Mouse (Mus musculus) left cerebral cortex, postnatal 25 days (tissue): ENCODE results near the gene Igf1r. TPM values are rescaled to one million over a fixed set of nuclear protein-coding genes. Genes with fewer than 3 reads are reported as not detected.
A peak's percentile ranks its signal among the peaks of the same experiment; 100 is the strongest.
"Not testable (repeated sequence)": the region's sequence is repeated elsewhere in the genome, so short reads cannot be mapped to it uniquely, and the experiment has no call there.

Source experiments
- DNase-seq, 2 experiments: peaks; one replicate each; pipeline ENCODE4 v3.0.0; 2022; ENCODE audit warnings: low spot score in 2 of 2, mixed read lengths in 1 of 2
- intact Hi-C: fragments of 180-260 bp; cut with DNase I; formaldehyde crosslinking; loops from one replicate; pipeline ENCODE4 v1.15.1; 2025
- total RNA-seq, 2 experiments: library from RNA; stranded (reverse); gene quantifications; 2 replicates each; pipeline ENCODE4 v1.2.3; 2021

The Igf1r gene
- total RNA-seq, 2 experiments from 2014 or later = 45.8 to 47.3 TPM

- DNase-seq = no peak
- intact Hi-C loops = no loop called here
Measured at GRCm38 (mm10) chr7:68271816-68272215, 319.2 kb downstream of the Igf1r start.

- intact Hi-C loops = no loop called here
- no peak for DNase-seq
Measured at GRCm38 (mm10) chr7:68272607-68273006, 320.0 kb downstream of the Igf1r start.

GRCm38 (mm10) chr7:68273515-68273914, 320.9 kb downstream of the Igf1r start, which contains the start of gene Fam169b:
Gene Fam169b (plus strand): TSS chr7:68273839.
- intact Hi-C loops = no loop called here
- DNase-seq = no peak

GRCm38 (mm10) chr7:68274218-68274617, 321.6 kb downstream of the Igf1r start:
- DNase-seq = no peak
- intact Hi-C loops = no loop called here

- intact Hi-C loops = no loop called here
- DNase-seq = no peak
Measured at GRCm38 (mm10) chr7:68274951-68275350, 322.3 kb downstream of the Igf1r start.

- intact Hi-C loops, DNase-seq: not testable (repeated sequence)
Measured at GRCm38 (mm10) chr7:68275445-68275837, 322.8 kb downstream of the Igf1r start.

DNA sequence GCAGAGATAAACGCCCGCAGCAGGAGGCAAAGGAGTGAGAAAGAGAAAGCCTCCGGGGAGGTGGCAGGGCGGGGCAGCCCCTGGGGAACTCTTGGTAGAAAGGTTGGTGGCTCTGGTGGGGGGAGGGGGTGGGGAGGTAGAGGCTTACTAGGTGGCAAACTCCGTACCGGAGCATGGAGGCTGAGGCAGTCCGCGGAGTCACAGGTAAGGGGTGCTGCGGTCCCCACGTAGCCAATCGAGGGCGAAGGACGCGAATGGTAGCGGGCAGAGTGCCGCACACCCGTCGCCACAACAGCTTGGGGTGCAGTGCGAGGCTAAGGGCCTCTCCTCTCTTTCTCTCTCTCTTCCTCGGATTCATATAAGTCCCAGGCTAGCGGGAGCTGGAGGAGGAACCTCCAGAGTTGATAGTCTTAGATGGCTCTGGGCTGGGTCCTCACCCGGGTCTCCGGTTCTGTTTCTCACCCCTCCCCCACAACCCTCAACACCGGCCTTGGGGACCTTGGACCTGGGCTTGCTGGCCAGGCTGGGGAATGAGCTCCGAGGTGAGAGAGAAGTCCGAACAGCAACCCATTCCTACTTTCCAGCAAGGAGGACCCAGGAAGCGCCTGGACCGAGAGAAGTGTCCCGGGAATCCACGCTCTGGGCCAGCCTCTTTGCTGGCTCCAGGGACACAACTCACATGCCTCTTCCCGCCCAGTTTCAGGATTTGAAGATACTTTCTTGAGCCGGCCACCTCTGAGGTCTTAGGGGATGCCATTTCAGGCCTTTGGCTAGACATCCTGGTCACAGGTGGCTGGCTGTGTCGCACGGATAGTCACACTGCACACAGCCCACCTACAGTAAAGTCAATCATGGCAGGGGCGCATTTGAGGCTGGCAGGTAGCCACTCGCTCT, 323.5 kb downstream of the Igf1r start:
- no peak for DNase-seq
- intact Hi-C loops = no loop called here

- intact Hi-C loops = no loop called here
Measured at GRCm38 (mm10) chr7:68277054-68277896, 324.6 kb downstream of the Igf1r start.

DNA sequence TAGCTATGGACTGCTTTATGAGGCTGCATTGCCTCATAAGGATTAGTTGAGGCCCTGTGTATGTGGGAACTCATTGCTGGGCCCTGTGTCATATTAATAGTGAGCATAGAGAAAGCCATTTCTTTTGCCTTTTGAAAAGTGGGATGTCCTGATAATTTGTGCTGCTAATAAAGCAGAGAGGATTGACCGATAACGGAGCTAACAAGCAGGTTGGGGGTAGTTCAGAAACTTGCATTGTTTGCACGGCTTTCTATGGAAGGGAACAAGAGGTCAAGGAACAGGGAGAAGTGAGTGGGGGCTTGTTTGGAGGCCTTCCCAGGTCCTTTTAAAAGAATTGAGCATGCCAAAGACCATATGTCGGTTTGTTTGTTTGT, 325.3 kb downstream of the Igf1r start:
- DNase-seq = no peak
- intact Hi-C loops = loop anchor here (1.0 kb wide), 1 partner anchor 37 kb away; no protein-coding TSS in a partner anchor

More at GRCm38 (mm10) chr7:68277054-68277896, 324.6 kb downstream of the Igf1r start:
- DNase-seq = no peak

- intact Hi-C loops = loop anchor here (1.0 kb wide), 1 partner anchor 37 kb away; no protein-coding TSS in a partner anchor
- no peak for DNase-seq
Measured at GRCm38 (mm10) chr7:68278385-68278784, 325.8 kb downstream of the Igf1r start.

- no peak for DNase-seq
- intact Hi-C loops = loop anchor here (1.0 kb wide), 1 partner anchor 36 kb away; no protein-coding TSS in a partner anchor
Measured at GRCm38 (mm10) chr7:68278908-68279307, 326.3 kb downstream of the Igf1r start.

DNA sequence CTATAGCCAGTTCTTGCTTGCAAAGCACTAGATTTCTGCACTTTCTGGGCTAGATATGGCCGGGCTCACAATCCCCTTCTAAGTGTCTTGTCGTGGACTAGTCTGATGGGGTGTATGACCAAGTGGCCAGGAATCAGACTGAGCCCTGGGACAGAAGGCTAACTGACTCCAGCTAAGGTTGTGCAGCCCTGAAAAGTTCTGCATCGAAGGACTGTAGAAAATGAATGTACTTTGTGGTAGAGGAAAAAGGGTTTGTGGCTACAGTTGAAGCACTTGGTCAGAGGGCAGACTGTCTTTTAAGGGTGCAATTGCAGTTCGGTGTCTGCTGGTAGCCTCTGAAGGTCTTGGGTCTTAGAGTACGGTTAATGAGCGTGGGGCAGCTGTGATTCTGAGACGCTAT, 326.9 kb downstream of the Igf1r start:
- intact Hi-C loops = no loop called here
- DNase-seq = no peak

DNA sequence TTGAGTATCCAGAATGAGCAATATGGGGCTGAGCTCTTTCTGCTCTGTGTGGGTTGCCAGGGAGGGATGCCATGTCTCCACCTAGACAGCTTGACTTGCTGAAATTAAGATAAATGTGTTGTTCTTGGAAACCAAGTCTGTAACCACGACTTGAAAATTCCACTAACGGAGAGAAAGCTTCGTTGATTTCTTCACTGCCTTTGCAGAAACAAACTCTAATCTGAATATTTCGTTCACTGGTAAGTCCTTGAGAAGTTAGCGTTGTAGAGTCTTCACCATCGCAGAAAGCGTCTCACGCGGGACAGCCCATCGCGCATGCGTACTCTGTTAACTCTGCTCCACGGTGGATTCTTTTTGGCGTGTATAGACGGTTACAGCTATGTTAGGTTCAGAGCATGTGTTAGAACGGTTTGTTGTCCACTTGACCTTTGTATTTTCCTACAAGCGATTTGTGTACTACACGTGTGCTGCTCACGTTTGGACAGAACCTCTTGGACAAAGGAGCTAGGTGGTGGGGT, 327.8 kb downstream of the Igf1r start:
- intact Hi-C loops = no loop called here
- DNase-seq = peak in 1 of 2 experiments; percentile 60

- peak in 1 of 2 experiments; percentile 27 for DNase-seq
- intact Hi-C loops = no loop called here
Measured at GRCm38 (mm10) chr7:68281341-68281740, 328.7 kb downstream of the Igf1r start.

DNA sequence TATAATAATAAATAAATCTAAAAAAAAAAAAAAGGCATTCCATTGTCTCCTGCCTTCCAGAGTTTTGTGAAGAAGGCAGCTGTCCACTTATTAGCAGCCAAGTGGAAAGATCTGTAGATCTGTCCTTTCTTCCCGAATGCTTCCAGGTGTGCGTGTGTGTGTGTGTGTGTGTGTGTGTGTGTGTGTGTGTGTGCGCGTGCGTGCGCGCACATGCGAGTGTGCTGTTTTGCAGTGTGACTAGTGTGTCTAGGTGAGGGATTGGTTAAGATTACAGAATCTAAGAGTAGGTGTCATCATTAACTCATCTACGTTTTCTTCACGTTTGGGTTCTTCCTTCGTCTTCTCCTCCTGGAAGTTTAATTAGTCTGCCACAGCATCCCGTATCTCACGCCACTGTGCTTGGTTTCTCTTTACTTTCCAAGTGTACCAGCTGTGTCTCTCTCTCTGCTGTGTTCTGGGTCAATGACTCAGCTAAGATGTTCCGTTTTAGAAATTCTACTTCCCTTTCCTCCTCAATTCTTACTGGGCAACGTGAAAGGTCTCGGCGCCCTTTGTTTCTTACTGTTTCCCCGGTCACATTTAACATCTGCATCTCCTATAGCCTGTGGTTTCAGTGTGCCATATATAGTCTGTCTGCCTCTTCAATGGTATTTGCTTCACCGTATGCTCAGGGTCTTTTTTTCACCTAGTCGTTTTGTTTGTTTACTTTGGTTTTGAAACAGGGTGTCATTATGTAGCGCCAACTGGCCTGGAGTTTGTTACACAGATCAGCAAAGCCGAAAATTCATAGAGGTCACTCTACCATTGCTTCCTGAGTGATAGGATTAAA, 329.9 kb downstream of the Igf1r start:
- intact Hi-C loops = no loop called here

GRCm38 (mm10) chr7:68283133-68283520, 330.5 kb downstream of the Igf1r start:
- intact Hi-C loops, DNase-seq: not testable (repeated sequence)

More for the DNA sequence above, 329.9 kb downstream of the Igf1r start:
- DNase-seq = no peak
